Mouse (Mus musculus) adrenal gland, adult (tissue): ENCODE results near the gene Slc8a2.

Experiments used
- DNase-seq, 2 experiments: peaks; one replicate each; pipeline ENCODE4 v3.0.0; 2022 to 2023; ENCODE audit warnings: low spot score in 1 of 2; ENCODE audit not compliant: inconsistent age in 2 of 2

Gene Slc8a2

DNA sequence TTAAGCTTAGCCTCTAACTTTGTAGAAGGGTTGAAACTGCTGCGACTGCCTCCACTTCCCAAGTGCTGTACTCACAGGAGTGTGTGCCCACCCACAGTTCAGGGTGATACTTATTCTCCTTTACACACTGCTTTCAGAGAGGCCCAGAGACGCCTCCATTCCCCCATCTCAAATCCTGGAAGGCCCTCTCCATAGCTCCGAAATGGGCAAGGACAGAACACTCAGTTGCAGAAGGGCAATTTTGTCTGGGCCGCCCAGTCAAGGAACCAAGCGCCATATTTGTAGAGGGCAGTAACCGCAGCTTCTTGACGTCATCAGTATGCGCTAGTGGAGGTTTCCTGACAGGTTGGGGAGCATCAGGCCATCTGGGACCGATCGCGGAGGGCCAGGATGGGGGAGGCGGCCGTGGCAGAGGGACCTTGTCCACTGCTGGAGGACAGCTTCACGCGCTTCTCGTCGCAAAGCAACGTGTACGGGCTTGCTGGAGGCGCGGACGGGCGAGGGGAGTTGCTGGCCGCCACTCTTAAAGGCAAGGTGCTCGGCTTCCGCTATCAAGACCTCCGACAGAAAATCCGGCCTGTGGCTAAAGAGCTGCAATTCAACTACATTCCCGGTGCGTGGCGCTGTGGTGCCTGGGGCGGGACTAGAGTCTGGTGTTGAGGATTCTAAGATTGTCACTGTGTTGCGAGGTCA lies 9.9 kb upstream of the Slc8a2 start, which contains the start of gene Kptn:
Kptn (plus strand) TSS at position 327 of the 693 bp plus-strand sequence.
- peak; percentile 93 to 99 for DNase-seq

DNA sequence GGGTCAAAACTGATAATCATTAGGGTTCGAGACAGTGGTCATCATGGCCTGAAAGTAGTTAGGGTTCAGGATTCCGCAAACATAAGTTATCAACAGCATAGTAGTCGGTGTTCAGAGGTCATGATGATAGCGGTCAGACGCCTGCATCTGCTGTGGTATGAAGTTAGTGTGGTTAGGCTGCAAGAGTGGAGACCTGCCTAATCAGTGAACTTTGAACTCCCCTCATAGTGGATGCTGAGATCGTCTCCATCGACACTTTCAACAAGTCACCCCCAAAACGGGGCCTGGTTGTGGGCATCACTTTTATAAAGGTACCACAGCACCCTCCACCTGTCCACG lies 9.4 kb upstream of the Slc8a2 start:
- DNase-seq = no peak

DNA sequence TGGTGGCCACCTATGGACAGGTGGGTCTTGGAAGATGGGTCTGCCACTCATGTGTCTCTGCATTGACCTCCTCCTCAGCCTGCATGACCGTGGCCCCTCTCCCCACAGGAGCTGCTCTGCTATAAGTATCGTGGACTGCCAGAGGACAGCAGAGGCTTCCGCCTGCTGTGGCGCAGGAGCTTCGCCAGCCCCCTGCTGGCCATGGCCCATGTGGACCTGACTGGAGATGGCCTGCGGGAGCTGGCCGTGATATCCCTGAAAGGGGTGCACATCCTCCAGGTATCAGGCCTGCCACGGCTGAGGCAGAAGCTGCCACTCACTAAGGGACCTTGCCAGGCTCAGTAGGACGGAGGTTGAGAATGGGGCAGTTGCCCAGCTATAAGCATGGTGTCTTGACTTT lies 3.8 kb upstream of the Slc8a2 start:
- peak in 1 of 2 experiments; percentile 15 for DNase-seq

DNA sequence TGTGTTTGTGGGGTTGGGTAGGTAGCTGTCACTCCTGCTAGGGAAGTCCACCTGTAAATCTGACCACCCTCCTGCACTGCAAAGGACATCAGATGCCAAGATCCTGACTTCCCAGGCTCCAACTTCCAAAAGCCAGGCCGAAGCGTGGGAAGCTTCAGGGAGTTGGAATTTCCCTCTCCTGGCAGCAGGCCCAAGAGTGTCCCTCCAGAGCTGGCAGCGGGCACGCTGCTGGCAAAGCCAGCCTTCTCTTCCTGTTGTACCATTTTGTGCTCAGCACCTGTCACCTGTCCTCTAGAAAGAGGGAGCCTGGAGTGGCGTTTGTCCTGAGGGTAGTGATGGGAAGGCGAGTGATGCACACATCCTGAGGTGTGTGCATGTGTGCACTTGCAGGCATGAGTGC lies 1.3 kb upstream of the Slc8a2 start:
- peak in 1 of 2 experiments; percentile 40 for DNase-seq

DNA sequence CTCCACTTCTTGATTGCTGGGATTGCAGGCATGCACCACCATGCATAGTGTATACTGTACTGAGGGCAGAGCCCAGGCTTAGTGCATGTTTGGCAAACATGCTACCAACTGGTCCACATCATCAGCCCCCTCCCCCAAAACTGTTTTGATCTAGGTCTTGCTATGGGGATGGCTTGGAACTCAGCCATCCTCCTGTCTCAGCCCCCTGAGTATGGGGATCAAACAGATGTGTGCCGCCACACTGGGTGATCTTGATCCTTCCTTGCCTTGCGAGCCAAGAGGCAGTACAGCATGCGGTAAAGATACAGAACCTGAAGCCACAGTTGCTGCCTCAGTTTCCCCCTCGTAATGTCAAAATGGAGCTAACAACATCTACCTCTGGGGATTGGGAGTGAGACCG lies 727 bp upstream of the Slc8a2 start:
- peak in 1 of 2 experiments; percentile 22 for DNase-seq

DNA sequence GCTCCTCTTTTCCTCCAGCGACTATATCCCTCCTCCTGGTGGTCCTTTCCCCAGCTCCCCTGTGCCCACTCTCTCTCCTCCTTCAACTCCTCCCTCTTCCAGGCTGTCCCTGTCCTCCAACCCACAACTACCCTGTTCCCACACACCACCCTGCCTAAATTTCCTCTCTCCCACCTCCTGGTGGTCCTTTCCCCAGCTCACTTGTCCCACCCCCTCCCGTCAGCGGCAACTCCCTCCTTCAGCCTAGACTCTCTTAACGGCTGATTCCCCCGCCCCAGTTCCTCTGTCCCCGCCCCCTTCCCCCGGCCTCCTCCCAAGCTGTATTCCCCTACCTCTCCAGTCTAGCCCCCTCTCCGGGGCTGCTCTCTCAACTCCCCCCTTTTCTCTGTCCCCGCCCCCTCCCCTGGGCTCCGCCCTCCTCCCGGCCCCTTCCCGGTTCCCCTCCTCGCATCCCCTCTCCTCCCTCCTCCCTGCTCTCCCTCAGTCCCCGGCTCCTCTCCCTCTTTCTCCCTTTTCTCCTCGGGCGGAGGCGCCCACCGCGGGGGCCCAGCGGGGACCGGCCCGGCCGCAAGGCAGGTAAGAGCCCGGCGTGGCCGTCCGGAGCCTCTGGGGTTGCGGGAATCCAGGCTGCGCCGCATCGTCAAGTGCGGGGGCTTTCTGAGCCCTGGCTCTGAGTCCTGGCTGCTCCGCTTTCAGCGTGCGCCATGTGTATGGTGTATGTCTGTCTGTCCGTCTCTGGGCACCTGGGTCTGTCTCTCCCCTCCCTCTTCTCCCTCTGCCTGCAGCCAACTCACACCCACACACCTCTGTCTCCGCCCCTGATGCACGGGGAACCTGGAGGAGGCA lies 443 bp downstream of the Slc8a2 start:
- peak in 1 of 2 experiments; percentile 59 for DNase-seq

DNA sequence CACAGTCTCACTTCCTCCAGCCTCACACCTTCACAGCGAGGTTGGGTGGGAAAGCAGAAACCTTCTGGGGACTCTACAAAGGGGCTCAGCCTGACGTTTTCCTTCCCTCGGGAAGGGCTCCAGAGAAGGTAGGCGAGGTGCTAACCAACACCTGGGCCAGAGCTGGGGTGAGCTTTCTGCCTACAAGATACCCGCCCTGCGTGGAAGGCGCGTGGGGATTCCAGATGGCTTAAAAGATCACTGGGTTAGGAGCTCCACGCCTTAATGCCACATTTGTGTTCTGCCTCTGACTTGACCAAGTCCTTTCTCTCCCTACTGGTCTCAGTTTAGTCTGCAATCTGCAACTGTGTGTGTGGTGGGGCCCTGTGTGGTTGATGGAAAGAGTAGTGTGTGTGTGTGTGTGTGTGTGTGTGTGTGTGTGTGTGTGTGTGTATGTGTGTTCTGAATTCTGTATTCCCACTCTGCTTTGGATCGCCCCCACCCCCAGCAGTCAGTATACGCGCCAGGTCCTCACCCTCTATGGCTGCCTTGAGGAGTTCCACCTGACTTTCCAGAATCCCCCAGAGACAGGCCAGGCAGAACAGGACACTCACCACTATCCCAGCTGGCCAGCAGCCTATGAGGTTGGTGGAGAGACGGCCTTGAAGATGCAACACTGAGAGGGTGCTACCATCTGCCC lies 1.5 kb downstream of the Slc8a2 start:
- DNase-seq = peak in 1 of 2 experiments; percentile 21

DNA sequence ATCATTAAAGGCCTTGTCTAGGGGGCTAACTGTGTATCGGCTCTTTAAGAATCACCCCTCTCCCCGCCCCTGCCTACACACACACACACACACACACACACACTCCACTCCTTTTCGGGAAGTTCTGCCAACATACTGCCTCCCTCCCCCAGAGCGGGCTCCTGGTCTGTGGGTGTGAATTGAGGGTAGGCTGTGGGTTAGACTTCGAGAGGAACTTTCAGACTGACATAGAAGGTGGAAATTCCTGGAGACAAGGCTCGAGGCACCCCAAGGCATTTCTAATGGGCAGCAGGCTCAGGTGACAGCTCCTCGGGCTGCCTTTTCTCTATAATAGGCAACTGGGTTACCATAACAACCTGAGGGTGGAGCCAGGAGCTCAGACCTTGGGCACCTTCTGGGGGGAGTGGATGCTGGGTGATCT lies 2.5 kb downstream of the Slc8a2 start:
- DNase-seq = peak in 1 of 2 experiments; percentile 24

DNA sequence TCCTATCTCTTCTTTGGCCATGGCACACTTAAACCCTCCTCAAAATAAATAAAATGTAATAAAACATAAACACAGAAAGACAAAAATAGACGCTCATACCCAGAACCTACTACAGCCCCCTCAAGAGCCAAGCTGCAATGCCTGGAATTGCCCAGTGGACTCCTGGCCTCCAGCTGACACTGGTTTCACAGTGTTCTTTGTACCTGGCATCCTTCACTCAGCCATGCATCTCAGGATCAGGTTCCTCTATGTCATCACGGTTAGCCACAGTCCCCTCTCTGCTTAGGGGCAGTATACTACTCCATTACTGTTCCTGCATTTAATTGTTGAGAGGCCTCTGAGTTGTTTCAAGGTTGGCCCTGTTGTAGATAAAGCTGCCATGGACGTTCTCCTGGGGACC lies 3.3 kb downstream of the Slc8a2 start:
- DNase-seq = no peak

DNA sequence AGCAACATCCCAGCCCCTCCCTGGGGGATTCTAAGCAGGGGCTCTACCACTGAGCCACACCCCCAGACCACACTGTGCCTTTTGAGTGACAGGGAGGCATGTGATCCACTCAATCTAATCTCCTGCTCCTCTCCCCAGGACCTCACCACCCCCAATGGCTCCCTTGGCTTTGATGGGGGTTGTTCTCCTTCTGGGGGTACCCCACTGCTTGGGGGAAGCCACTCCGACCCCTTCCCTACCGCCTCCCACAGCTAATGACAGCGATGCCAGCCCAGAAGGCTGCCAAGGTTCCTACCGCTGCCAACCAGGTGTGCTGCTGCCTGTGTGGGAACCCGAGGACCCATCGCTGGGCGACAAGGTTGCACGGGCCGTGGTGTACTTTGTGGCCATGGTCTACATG lies 4.1 kb downstream of the Slc8a2 start:
- DNase-seq = no peak

DNA sequence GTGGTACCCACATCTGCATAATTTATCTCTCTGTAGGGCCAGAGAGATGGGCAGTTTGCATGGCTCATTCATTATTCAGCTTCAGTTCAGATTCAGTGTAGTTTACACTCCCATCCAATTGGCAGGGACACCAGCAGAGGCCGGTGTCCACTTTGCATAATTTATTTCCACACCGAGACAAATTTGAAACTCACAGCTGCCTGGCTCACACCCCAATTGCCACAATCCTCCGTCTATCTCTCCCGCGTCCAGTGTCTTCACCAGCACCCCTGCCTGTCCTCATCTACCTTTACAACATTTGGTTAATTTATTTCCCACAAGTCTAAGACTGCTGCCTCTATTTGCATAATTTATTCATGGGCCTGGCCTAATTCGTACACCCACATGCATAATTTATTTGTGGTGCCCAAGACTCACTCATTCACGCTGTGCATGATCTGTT lies 5.3 kb downstream of the Slc8a2 start:
- no peak for DNase-seq

DNA sequence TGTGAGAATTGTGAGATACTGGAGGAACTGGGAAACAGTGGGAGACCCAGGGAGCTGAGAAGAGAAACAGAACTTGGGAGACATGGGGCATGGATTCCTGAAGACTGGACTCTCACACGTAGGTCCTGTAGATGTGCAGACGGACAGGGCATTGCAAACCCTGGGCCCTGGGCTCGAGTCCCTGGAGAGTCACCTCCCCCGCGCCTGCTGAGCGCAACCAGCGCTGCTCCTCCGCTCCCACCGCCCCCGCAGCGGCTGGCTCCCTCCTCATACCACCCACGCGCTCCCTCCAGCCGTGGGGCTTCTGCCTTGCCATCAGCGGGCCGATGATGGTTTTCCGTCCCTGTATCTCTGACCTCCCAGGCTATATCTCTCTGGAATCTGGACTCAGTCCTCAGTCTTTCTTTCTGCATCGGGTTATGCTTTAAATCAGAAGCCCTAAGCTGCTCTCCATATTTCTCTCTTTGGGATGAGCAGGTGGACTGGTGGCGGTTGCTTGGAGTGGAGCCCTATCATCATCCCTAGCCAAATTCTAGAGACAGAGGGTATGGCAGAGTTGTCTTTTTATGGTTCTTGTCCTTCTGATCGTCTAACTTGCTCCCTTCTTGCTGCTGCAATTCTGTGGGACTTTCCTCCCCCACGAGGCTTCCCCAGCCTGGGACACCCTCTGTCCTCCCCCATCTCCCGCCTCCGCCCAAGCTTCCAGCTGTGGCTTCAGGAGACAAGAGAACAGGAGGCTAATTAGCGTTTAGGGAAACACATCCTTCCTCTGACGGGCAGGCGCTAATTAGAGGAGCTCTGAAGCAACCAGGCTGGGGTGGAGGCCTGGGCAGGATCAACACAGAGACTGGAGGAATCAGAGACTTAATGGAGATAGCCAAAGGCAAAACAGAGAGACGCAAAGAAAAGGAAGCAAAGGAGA lies 17.1 kb downstream of the Slc8a2 start:
- DNase-seq = no peak

DNA sequence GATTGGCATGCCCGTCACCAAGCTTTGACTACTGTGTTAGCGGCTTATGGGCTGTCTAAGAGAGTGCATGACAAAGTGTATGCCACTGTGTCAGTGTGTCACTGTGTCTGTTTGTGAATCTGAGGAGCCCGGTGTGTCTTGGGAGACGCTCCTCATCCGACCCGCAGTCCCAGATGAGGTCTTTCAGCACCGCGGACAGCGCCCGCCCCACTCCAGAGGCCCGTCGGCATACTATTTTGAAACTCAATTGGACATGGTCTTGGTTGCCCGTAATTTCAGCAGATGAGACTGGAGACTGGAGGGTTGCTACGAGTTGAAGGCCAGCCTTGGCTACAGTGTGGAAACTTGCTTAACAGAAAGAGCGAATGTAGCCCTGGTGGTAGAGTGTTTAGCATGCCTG lies 18.0 kb downstream of the Slc8a2 start:
- peak; percentile 51 to 80 for DNase-seq

DNA sequence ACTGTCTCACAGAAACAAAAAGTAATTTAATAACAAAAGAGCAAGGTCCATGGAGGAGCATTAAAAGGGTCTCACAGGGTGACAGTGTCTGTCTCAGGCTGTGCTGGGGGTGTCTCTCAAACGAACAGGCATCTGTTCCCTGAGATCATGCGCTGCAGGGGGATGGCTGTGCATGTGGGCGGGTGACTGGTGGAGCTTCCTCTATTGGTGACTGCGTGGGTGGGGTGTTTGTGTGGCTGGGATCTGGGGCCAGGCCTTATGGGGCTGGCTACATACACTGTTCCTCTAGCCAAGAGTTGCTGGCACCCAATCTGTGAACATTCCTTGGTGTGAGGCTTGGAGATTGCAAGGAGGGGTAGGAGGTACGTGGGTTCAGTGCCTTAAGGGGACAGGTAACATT lies 19.6 kb downstream of the Slc8a2 start:
- no peak for DNase-seq

DNA sequence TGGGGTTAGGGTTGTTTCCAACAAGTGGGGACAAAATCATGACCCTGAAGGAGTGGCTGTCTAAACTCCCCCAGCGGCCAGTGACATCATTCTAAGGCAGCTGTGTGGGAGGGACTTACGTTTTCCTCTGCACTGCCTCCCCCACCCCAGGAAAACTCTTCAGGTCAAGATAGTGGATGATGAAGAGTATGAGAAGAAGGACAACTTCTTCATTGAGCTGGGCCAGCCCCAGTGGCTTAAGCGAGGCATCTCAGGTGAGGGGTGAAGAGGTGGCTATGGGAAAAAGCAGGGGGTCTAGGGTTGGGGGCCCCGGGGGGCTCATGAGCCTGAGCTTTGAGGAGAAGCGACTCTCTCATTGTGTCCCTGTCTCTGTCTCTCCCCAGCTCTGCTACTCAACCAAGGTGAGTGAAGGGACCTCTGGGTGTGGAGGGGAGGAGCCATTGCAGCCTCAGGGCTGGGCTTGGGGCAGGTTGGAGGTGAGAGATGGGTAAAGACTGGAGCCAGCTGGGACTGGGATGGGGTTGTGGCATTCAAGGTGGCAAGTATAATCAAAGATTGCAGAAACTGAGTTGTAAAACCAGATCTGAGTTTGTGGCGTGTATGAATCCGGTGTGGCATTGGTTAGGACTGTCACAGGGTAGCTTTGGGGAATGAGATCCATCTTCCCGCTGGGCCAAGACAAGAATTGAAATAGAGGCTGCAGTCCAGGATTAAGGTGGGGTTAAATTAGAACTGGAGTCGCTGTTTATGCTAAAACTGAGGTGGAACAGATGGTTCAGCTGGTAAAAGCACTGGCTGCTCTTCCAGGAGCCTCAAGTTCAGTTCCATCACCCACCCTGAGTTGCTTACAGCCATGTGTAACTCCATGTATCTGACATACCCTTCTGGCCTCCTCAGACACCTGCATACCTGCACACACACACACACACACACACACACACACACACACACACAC lies 20.8 kb downstream of the Slc8a2 start:
- no peak for DNase-seq

DNA sequence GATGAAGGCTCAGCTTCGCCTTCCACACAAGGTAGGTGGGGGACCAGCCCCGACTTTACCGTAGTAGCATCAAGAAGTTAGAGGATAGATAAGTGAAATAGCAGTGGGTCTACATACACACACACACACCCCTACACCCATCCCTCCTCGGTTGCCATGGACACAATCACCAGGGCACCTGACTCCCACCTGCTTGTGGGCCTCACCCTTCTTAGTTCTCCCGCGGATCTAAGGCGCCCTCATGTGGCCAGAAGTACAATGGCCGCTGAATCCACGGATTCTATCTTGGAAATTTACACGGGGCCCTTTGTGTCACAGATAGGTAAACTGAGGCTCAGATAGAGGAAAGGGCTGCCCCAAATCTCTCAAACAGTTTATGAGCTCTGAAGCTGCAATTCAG lies 23.9 kb downstream of the Slc8a2 start:
- DNase-seq = peak in 1 of 2 experiments; percentile 80

DNA sequence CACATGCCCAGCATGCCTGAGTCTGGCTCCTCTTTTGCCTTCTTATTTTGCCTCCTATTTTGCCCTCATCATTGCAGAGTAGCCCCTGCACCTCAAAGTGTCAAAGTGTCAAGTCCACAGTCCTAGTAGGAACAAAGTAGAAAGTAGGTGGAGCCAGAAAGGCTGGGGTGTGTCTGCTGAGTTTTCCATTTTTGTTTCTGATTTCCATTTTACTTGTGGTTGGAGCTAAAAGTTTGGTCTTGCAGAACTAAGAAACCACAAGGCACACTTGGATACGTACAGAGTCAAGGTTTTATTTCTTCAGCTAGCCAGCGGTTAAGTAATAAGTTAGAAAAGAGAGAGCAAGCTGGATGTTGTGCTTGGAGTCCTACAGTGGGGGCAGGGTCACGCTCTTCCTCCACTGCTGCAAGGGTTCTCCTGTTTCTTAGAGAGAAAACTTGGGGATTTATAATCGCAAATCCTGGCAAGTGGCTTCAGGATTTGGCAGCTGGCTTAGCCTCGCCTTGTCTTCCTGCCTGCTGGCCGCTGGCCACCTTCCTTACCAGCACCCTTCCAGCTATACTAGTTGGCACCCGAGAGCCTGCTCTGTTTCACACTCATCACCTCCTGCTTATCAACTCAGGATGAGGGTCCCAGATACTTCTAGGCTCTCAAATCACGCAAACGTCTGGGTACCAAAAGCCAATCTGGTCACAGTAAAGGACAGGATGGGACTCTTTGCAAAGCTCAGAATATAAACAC lies 25.7 kb downstream of the Slc8a2 start:
- DNase-seq = peak in 1 of 2 experiments; percentile 53

DNA sequence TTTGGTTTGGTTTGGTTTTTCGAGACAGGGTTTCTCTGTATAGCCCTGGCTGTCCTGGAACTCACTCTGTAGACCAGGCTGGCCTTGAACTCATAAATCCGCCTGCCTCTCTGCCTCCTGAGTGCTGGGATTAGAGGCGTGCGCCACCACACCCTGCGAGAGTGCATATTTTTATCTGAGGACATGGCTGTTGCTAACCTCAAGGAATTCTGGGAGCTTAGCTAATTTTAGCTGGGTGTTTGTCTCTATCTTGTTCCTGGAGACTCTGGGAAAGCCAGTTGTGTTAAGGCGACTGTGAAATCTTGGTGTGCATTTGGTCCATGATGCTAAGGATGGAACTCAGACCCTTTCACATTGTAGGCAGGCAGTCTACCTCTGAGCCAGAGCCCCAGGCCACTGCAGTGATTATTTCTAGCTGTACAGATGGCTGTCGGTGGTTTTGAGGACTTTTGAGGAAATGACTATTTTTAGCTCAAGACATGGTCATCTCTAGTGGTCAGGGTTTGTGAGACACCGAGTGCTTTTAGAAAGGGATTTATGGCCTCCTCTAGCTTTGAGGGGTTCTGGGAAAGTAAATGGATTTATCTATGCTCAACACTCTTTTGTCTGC lies 26.6 kb downstream of the Slc8a2 start:
- DNase-seq = no peak
